Mouse (Mus musculus): ENCODE data around the gene Tatdn2. TPM values are rescaled to one million over a fixed set of nuclear protein-coding genes. Genes with fewer than 3 reads are reported as not detected.
"Not testable (repeated sequence)": the region's sequence is repeated elsewhere in the genome, so short reads cannot be mapped to it uniquely, and the experiment has no call there.

The Tatdn2 gene
- total RNA-seq, 2 experiments from 2014 or later = 70.1 to 80.2 TPM

- no peak for DNase-seq (ENCODE audit: low spot score in 2 of 2)
Measured at GRCm38 (mm10) chr6:113669821-113670220, 27.0 kb upstream of the Tatdn2 start.

GRCm38 (mm10) chr6:113672029-113672428, 24.8 kb upstream of the Tatdn2 start:
- DNase-seq (ENCODE audit: low spot score in 2 of 2) = not testable (repeated sequence)

GRCm38 (mm10) chr6:113672989-113673388, 23.9 kb upstream of the Tatdn2 start:
- no peak for DNase-seq (ENCODE audit: low spot score in 2 of 2)

GRCm38 (mm10) chr6:113675234-113675633, 21.6 kb upstream of the Tatdn2 start:
- DNase-seq (ENCODE audit: low spot score in 2 of 2) = no peak

- DNase-seq (ENCODE audit: low spot score in 2 of 2) = no peak
Measured at GRCm38 (mm10) chr6:113675991-113676390, 20.9 kb upstream of the Tatdn2 start.

GRCm38 (mm10) chr6:113677070-113677734, 19.6 kb upstream of the Tatdn2 start:
- DNase-seq (ENCODE audit: low spot score in 2 of 2) = no peak

- no peak for DNase-seq (ENCODE audit: low spot score in 2 of 2)
Measured at GRCm38 (mm10) chr6:113678246-113679012, 18.4 kb upstream of the Tatdn2 start.

GRCm38 (mm10) chr6:113679993-113680566, 16.8 kb upstream of the Tatdn2 start:
- DNase-seq (ENCODE audit: low spot score in 2 of 2) = no peak

- peak; percentile 72 to 87 for DNase-seq (ENCODE audit: low spot score in 2 of 2)
Measured at GRCm38 (mm10) chr6:113681271-113681670, 15.6 kb upstream of the Tatdn2 start.

GRCm38 (mm10) chr6:113683081-113683825, 13.6 kb upstream of the Tatdn2 start:
- no peak for DNase-seq (ENCODE audit: low spot score in 2 of 2)

- no peak for DNase-seq (ENCODE audit: low spot score in 2 of 2)
Measured at GRCm38 (mm10) chr6:113686551-113687125, 10.2 kb upstream of the Tatdn2 start.

GRCm38 (mm10) chr6:113690008-113690399, 6.8 kb upstream of the Tatdn2 start:
- no peak for DNase-seq (ENCODE audit: low spot score in 2 of 2)

GRCm38 (mm10) chr6:113690400-113691083, 6.3 kb upstream of the Tatdn2 start:
- DNase-seq (ENCODE audit: low spot score in 2 of 2) = no peak

GRCm38 (mm10) chr6:113691084-113691462, 5.8 kb upstream of the Tatdn2 start:
- DNase-seq (ENCODE audit: low spot score in 2 of 2) = no peak

GRCm38 (mm10) chr6:113692661-113693133, 4.2 kb upstream of the Tatdn2 start:
- no peak for DNase-seq (ENCODE audit: low spot score in 2 of 2)

GRCm38 (mm10) chr6:113693377-113693776, 3.5 kb upstream of the Tatdn2 start:
- no peak for DNase-seq (ENCODE audit: low spot score in 2 of 2)

- no peak for DNase-seq (ENCODE audit: low spot score in 2 of 2)
Measured at GRCm38 (mm10) chr6:113695203-113695602, 1.6 kb upstream of the Tatdn2 start.

- no peak for DNase-seq (ENCODE audit: low spot score in 2 of 2)
Measured at GRCm38 (mm10) chr6:113695766-113696355, 989 bp upstream of the Tatdn2 start.

- DNase-seq (ENCODE audit: low spot score in 2 of 2) = no peak
Measured at GRCm38 (mm10) chr6:113697222-113698205, 664 bp downstream of the Tatdn2 start.

Data from left cerebral cortex, adult 18-20 months (tissue).